Mouse (Mus musculus): ENCODE data around the gene Gk5. TPM values are rescaled to one million over a fixed set of nuclear protein-coding genes. Genes with fewer than 3 reads are reported as not detected.

Gene Gk5
- polyA plus RNA-seq, 1 experiment from 2014 or later = 3.9 TPM

GRCm38 (mm10) chr9:96134470-96134869, 15.3 kb downstream of the Gk5 start:
- 80% methylated on average over 7 of the region's 7 CpGs for WGBS
- Histone ChIP-seq H3K4me1 (ENCODE audit: control insufficient read depth in 2 of 2, insufficient read depth in 2 of 2, low read length in 2 of 2) (no peaks in the 10 kb centered on the region; a peak in 1 of 4 replicates), H3K27ac (replicated peaks in 1 of 2; ENCODE audit: control insufficient read depth in 1 of 2, insufficient read depth in 1 of 2, low read depth in 2 of 2, low read length in 2 of 2) (peak overlapping the region; percentile 7 to 33; a peak in 1 of 4 replicates), H3K36me3 (ENCODE audit: control insufficient read depth, insufficient read depth, low read length) (0 out of 2 replicates have a peak, but pooled peaks cover 3% of the 10 kb centered on the region), H3K9me3 (ENCODE audit: control insufficient read depth, low read length) (no peaks in the 10 kb centered on the region), H3K27me3 (ENCODE audit: control insufficient read depth, insufficient read depth, low read length) (no peaks in the 10 kb centered on the region), H3K9ac (ENCODE audit: low read length) (no peak overlapping the region), H3K4me3 (ENCODE audit: control insufficient read depth in 1 of 2, insufficient read depth in 1 of 2, low read depth in 1 of 2, low read length in 2 of 2) (no peak overlapping the region), H3K4me2 (ENCODE audit: low read length) (no peak overlapping the region)
- ATAC-seq (ENCODE audit: insufficient number of reproducible peaks, insufficient read depth, low FRiP score, low read depth) = no peak

GRCm38 (mm10) chr9:96134916-96135315, 15.8 kb downstream of the Gk5 start:
- no peak overlapping the region for H3K4me2 ChIP-seq (ENCODE audit: low read length)
- ATAC-seq (ENCODE audit: insufficient number of reproducible peaks, insufficient read depth, low FRiP score, low read depth) = 0 out of 2 replicates have a peak, but pooled peaks have one; percentile 50
- WGBS = 46% methylated on average over 8 of the region's 8 CpGs

GRCm38 (mm10) chr9:96135461-96135860, 16.3 kb downstream of the Gk5 start:
- WGBS = 72% methylated on average over 7 of the region's 7 CpGs
- Histone ChIP-seq H3K36me3 (ENCODE audit: control insufficient read depth, insufficient read depth, low read length) (0 out of 2 replicates have a peak, but pooled peaks cover 3% of the 10 kb centered on the region), H3K4me3 (ENCODE audit: control insufficient read depth in 1 of 2, insufficient read depth in 1 of 2, low read depth in 1 of 2, low read length in 2 of 2) (no peak overlapping the region), H3K4me2 (ENCODE audit: low read length) (no peak overlapping the region), H3K4me1 (ENCODE audit: control insufficient read depth in 2 of 2, insufficient read depth in 2 of 2, low read length in 2 of 2) (no peaks in the 10 kb centered on the region; a peak in 1 of 4 replicates), H3K27ac (replicated peaks in 1 of 2; ENCODE audit: control insufficient read depth in 1 of 2, insufficient read depth in 1 of 2, low read depth in 2 of 2, low read length in 2 of 2) (no peak overlapping the region), H3K9me3 (ENCODE audit: control insufficient read depth, low read length) (no peaks in the 10 kb centered on the region), H3K27me3 (ENCODE audit: control insufficient read depth, insufficient read depth, low read length) (no peaks in the 10 kb centered on the region), H3K9ac (ENCODE audit: low read length) (no peak overlapping the region)
- ATAC-seq (ENCODE audit: insufficient number of reproducible peaks, insufficient read depth, low FRiP score, low read depth) = no peak

More at GRCm38 (mm10) chr9:96134916-96135315, 15.8 kb downstream of the Gk5 start:
- H3K27ac ChIP-seq (replicated peaks in 1 of 2; ENCODE audit: control insufficient read depth in 1 of 2, insufficient read depth in 1 of 2, low read depth in 2 of 2, low read length in 2 of 2) = peak overlapping the region; percentile 7 to 33; a peak in 1 of 4 replicates
- no peaks in the 10 kb centered on the region for H3K9me3 ChIP-seq (ENCODE audit: control insufficient read depth, low read length)
- no peaks in the 10 kb centered on the region for H3K27me3 ChIP-seq (ENCODE audit: control insufficient read depth, insufficient read depth, low read length)
- no peak overlapping the region for H3K9ac ChIP-seq (ENCODE audit: low read length)
- 0 out of 2 replicates have a peak, but pooled peaks cover 3% of the 10 kb centered on the region for H3K36me3 ChIP-seq (ENCODE audit: control insufficient read depth, insufficient read depth, low read length)
- H3K4me3 ChIP-seq (ENCODE audit: control insufficient read depth in 1 of 2, insufficient read depth in 1 of 2, low read depth in 1 of 2, low read length in 2 of 2) = no peak overlapping the region
- H3K4me1 ChIP-seq (ENCODE audit: control insufficient read depth in 2 of 2, insufficient read depth in 2 of 2, low read length in 2 of 2) = no peaks in the 10 kb centered on the region; a peak in 1 of 4 replicates

GRCm38 (mm10) chr9:96138958-96139357, 19.8 kb downstream of the Gk5 start:
- H3K4me3 ChIP-seq (ENCODE audit: control insufficient read depth in 1 of 2, insufficient read depth in 1 of 2, low read depth in 1 of 2, low read length in 2 of 2) = no peak overlapping the region
- H3K9me3 ChIP-seq (ENCODE audit: control insufficient read depth, low read length) = no peaks in the 10 kb centered on the region
- H3K27ac ChIP-seq (replicated peaks in 1 of 2; ENCODE audit: control insufficient read depth in 1 of 2, insufficient read depth in 1 of 2, low read depth in 2 of 2, low read length in 2 of 2) = no peak overlapping the region
- H3K9ac ChIP-seq (ENCODE audit: low read length) = no peak overlapping the region
- no peaks in the 10 kb centered on the region for H3K27me3 ChIP-seq (ENCODE audit: control insufficient read depth, insufficient read depth, low read length)
- H3K4me1 ChIP-seq (ENCODE audit: control insufficient read depth in 2 of 2, insufficient read depth in 2 of 2, low read length in 2 of 2) = no peaks in the 10 kb centered on the region; a peak in 1 of 4 replicates
- no peak for ATAC-seq (ENCODE audit: insufficient number of reproducible peaks, insufficient read depth, low FRiP score, low read depth)
- H3K4me2 ChIP-seq (ENCODE audit: low read length) = no peak overlapping the region
- WGBS = 87% methylated on average over 9 of the region's 9 CpGs
- peaks cover 6% of the 10 kb centered on the region; the same call in 1 of the 2 replicates for H3K36me3 ChIP-seq (ENCODE audit: control insufficient read depth, insufficient read depth, low read length)

GRCm38 (mm10) chr9:96139876-96140275, 20.7 kb downstream of the Gk5 start:
- Histone ChIP-seq H3K4me1 (ENCODE audit: control insufficient read depth in 2 of 2, insufficient read depth in 2 of 2, low read length in 2 of 2) (no peaks in the 10 kb centered on the region; a peak in 1 of 4 replicates), H3K36me3 (ENCODE audit: control insufficient read depth, insufficient read depth, low read length) (peaks cover 6% of the 10 kb centered on the region; the same call in 1 of the 2 replicates), H3K4me3 (ENCODE audit: control insufficient read depth in 1 of 2, insufficient read depth in 1 of 2, low read depth in 1 of 2, low read length in 2 of 2) (no peak overlapping the region), H3K4me2 (ENCODE audit: low read length) (no peak overlapping the region), H3K27ac (replicated peaks in 1 of 2; ENCODE audit: control insufficient read depth in 1 of 2, insufficient read depth in 1 of 2, low read depth in 2 of 2, low read length in 2 of 2) (no peak overlapping the region), H3K27me3 (ENCODE audit: control insufficient read depth, insufficient read depth, low read length) (no peaks in the 10 kb centered on the region), H3K9me3 (ENCODE audit: control insufficient read depth, low read length) (no peaks in the 10 kb centered on the region), H3K9ac (ENCODE audit: low read length) (no peak overlapping the region)
- 41% methylated on average over 5 of the region's 5 CpGs for WGBS
- no peak for ATAC-seq (ENCODE audit: insufficient number of reproducible peaks, insufficient read depth, low FRiP score, low read depth)

- no peak for ATAC-seq (ENCODE audit: insufficient number of reproducible peaks, insufficient read depth, low FRiP score, low read depth)
- Histone ChIP-seq H3K9me3 (ENCODE audit: control insufficient read depth, low read length) (no peaks in the 10 kb centered on the region), H3K4me2 (ENCODE audit: low read length) (no peak overlapping the region), H3K27me3 (ENCODE audit: control insufficient read depth, insufficient read depth, low read length) (no peaks in the 10 kb centered on the region), H3K4me1 (ENCODE audit: control insufficient read depth in 2 of 2, insufficient read depth in 2 of 2, low read length in 2 of 2) (no peaks in the 10 kb centered on the region), H3K27ac (replicated peaks in 1 of 2; ENCODE audit: control insufficient read depth in 1 of 2, insufficient read depth in 1 of 2, low read depth in 2 of 2, low read length in 2 of 2) (no peak overlapping the region), H3K4me3 (ENCODE audit: control insufficient read depth in 1 of 2, insufficient read depth in 1 of 2, low read depth in 1 of 2, low read length in 2 of 2) (no peak overlapping the region), H3K9ac (ENCODE audit: low read length) (no peak overlapping the region), H3K36me3 (ENCODE audit: control insufficient read depth, insufficient read depth, low read length) (peaks cover 11% of the 10 kb centered on the region; the same call in 1 of the 2 replicates)
- 61% methylated on average over 7 of the region's 7 CpGs for WGBS
Observed at GRCm38 (mm10) chr9:96140931-96141330, 21.8 kb downstream of the Gk5 start.

GRCm38 (mm10) chr9:96142499-96142898, 23.3 kb downstream of the Gk5 start:
- peaks cover 23% of the 10 kb centered on the region; the same call in 1 of the 2 replicates for H3K36me3 ChIP-seq (ENCODE audit: control insufficient read depth, insufficient read depth, low read length)
- no peak overlapping the region for H3K4me2 ChIP-seq (ENCODE audit: low read length)
- no peak overlapping the region for H3K27ac ChIP-seq (replicated peaks in 1 of 2; ENCODE audit: control insufficient read depth in 1 of 2, insufficient read depth in 1 of 2, low read depth in 2 of 2, low read length in 2 of 2)
- no peak for ATAC-seq (ENCODE audit: insufficient number of reproducible peaks, insufficient read depth, low FRiP score, low read depth)
- no peaks in the 10 kb centered on the region for H3K27me3 ChIP-seq (ENCODE audit: control insufficient read depth, insufficient read depth, low read length)
- 77% methylated on average over 6 of the region's 6 CpGs for WGBS
- no peaks in the 10 kb centered on the region for H3K4me1 ChIP-seq (ENCODE audit: control insufficient read depth in 2 of 2, insufficient read depth in 2 of 2, low read length in 2 of 2)
- H3K4me3 ChIP-seq (ENCODE audit: control insufficient read depth in 1 of 2, insufficient read depth in 1 of 2, low read depth in 1 of 2, low read length in 2 of 2) = no peak overlapping the region
- no peak overlapping the region for H3K9ac ChIP-seq (ENCODE audit: low read length)
- no peaks in the 10 kb centered on the region for H3K9me3 ChIP-seq (ENCODE audit: control insufficient read depth, low read length)

- ATAC-seq (ENCODE audit: insufficient number of reproducible peaks, insufficient read depth, low FRiP score, low read depth) = no peak
- no peaks in the 10 kb centered on the region for H3K9me3 ChIP-seq (ENCODE audit: control insufficient read depth, low read length)
Observed at GRCm38 (mm10) chr9:96143633-96144032, 24.5 kb downstream of the Gk5 start.

More at GRCm38 (mm10) chr9:96143633-96144032, 24.5 kb downstream of the Gk5 start:
- H3K4me1 ChIP-seq (ENCODE audit: control insufficient read depth in 2 of 2, insufficient read depth in 2 of 2, low read length in 2 of 2) = no peaks in the 10 kb centered on the region
- no peaks in the 10 kb centered on the region for H3K27me3 ChIP-seq (ENCODE audit: control insufficient read depth, insufficient read depth, low read length)
- H3K4me3 ChIP-seq (ENCODE audit: control insufficient read depth in 1 of 2, insufficient read depth in 1 of 2, low read depth in 1 of 2, low read length in 2 of 2) = no peak overlapping the region
- H3K4me2 ChIP-seq (ENCODE audit: low read length) = no peak overlapping the region
- 94% methylated on average over 4 of the region's 4 CpGs for WGBS
- H3K27ac ChIP-seq (replicated peaks in 1 of 2; ENCODE audit: control insufficient read depth in 1 of 2, insufficient read depth in 1 of 2, low read depth in 2 of 2, low read length in 2 of 2) = no peak overlapping the region
- peaks cover 25% of the 10 kb centered on the region; the same call in 1 of the 2 replicates for H3K36me3 ChIP-seq (ENCODE audit: control insufficient read depth, insufficient read depth, low read length)
- H3K9ac ChIP-seq (ENCODE audit: low read length) = no peak overlapping the region
